Mouse (Mus musculus) layer of hippocampus, adult 18-20 months (tissue): ENCODE measurements around the gene Teddm1a. TPM values are rescaled to one million over a fixed set of nuclear protein-coding genes. Genes with fewer than 3 reads are reported as not detected.

ENCODE experiments used
- DNase-seq, 2 experiments: peaks; one replicate each; pipeline ENCODE4 v3.0.0; 2022; ENCODE audit warnings: low spot score in 2 of 2
- total RNA-seq, 2 experiments: library from RNA; stranded (reverse); gene quantifications; 2 replicates each; pipeline ENCODE4 v1.2.3; 2021

The Teddm1a gene
- total RNA-seq, 2 experiments from 2014 or later = not detected

GRCm38 (mm10) chr1:153904236-153904635, 12.7 kb downstream of the Teddm1a start:
- DNase-seq = peak in 1 of 2 experiments; percentile 66

GRCm38 (mm10) chr1:153905884-153906283, 14.3 kb downstream of the Teddm1a start:
- peak in 1 of 2 experiments; percentile 1 for DNase-seq

GRCm38 (mm10) chr1:153908208-153908607, 16.7 kb downstream of the Teddm1a start:
- DNase-seq = no peak

GRCm38 (mm10) chr1:153908741-153909140, 17.2 kb downstream of the Teddm1a start:
- no peak for DNase-seq

- no peak for DNase-seq
Observed at GRCm38 (mm10) chr1:153909213-153909962, 17.8 kb downstream of the Teddm1a start.

GRCm38 (mm10) chr1:153909963-153910291, 18.4 kb downstream of the Teddm1a start:
- no peak for DNase-seq

GRCm38 (mm10) chr1:153910423-153910822, 18.9 kb downstream of the Teddm1a start:
- DNase-seq = no peak

GRCm38 (mm10) chr1:153911276-153911795, 19.8 kb downstream of the Teddm1a start:
- no peak for DNase-seq

GRCm38 (mm10) chr1:153913869-153914268, 22.3 kb downstream of the Teddm1a start:
- DNase-seq = no peak

GRCm38 (mm10) chr1:153918521-153919206, 27.1 kb downstream of the Teddm1a start:
- no peak for DNase-seq

- no peak for DNase-seq
Observed at GRCm38 (mm10) chr1:153921642-153922041, 30.1 kb downstream of the Teddm1a start.

GRCm38 (mm10) chr1:153922571-153923021, 31.1 kb downstream of the Teddm1a start:
- no peak for DNase-seq

- DNase-seq = no peak
Observed at GRCm38 (mm10) chr1:153924395-153925385, 33.1 kb downstream of the Teddm1a start.

GRCm38 (mm10) chr1:153930431-153930830, 38.9 kb downstream of the Teddm1a start:
- DNase-seq = no peak

GRCm38 (mm10) chr1:153933772-153934171, 42.2 kb downstream of the Teddm1a start:
- no peak for DNase-seq

- DNase-seq = peak in 1 of 2 experiments; percentile 37
Observed at GRCm38 (mm10) chr1:153935844-153936380, 44.4 kb downstream of the Teddm1a start.

GRCm38 (mm10) chr1:153937025-153937424, 45.5 kb downstream of the Teddm1a start:
- DNase-seq = no peak

GRCm38 (mm10) chr1:153940986-153941385, 49.4 kb downstream of the Teddm1a start:
- DNase-seq = peak in 1 of 2 experiments; percentile 42
